Mouse (Mus musculus): Measurements from ENCODE around the gene Spag8.

DNA sequence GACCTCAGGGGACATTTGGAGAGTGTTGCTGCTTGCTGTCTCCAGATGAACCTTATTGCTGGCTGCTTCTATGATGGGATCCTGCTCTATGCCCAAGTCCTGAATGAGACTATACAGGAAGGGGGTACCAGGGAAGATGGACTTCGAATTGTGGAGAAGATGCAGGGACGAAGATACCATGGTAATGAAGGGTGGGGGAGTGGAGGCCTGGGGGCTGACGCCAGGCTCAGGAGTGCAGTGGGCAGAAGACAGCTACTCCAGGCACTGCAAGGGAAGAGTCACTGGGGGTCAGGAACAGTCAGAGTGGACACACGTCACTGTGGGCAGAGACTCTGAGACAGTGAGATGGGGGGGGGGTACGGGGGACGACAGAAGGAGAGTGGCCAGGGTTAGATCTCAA is 12.9 kb downstream of the Spag8 start:
- TF ChIP-seq POLR2A (IDR thresholded peaks at IDR 0.05; ENCODE audit: control insufficient read depth, low read depth, low read length) (no peak), CTCF (IDR thresholded peaks at IDR 0.05; ENCODE audit: control insufficient read depth, insufficient read depth, insufficient replicate concordance, low read depth, low read length) (no peak)

Data from testis, adult 2 months (tissue).